Mouse (Mus musculus): ENCODE data around the gene Xpnpep2. TPM values are rescaled to one million over a fixed set of nuclear protein-coding genes. Genes with fewer than 3 reads are reported as not detected.

The Xpnpep2 gene
- 3.5 and 9.1 TPM in 2 replicates for polyA plus RNA-seq (2012; rRNA removed)

DNA sequence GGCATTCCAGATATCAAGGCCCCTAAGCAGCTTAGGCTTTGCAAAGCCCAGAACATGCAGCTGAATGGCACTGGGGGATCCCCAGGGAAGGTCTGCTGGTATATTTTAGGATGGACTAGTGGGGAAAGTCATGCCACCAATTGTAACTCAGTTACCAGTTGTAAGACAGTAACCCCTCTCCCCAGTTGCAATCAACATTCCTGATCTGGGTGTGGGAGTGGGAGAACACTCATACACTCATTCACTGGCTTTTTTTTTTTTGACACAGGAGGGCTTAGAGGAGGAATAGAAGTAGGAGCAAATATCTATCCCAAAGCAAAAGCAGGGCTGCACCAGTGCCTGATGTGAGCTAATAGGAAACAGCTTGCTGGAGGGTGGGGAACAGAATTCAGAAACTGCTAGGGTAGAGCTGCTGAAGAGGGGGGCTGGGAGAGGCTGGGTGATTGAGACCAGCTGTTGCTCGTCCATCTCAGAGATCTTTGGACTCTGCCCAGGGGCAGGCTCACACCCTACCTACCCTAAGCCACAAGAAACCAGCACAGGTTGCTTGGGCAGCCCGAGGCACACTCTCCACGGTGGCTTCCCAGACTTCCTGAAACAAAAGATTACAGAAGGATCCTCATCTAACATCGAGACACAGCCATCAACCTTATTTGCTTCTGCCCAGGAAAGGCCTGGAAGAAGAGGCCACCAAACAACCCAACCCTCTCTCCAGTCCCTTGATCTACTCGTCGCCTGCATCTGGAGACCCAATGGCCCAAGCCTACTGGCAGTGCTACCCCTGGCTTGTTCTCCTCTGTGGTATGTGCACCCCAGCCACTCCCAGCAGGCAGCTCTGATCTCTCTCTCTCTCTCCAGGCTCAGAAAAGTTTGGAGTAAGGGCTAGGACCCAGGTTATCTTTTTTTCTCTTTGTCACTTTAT lies at the start of gene Xpnpep2:
Gene Xpnpep2, plus strand, starts transcription at position 332 of the 922 bp plus-strand sequence.
- Histone ChIP-seq H3K4me3 (replicated peaks; ENCODE audit: extremely low read depth, low read depth, low read length) (no peak within 1 kb of the TSS), H3K4me1 (ENCODE audit: control insufficient read depth, insufficient read depth, low read length) (no peaks in the 10 kb centered on the region; the same call in 1 of the 2 replicates)
- DNase-seq = no peak
- 41% methylated on average over 6 of the region's 6 CpGs for WGBS
- no peak for TF ChIP-seq POLR2A (IDR thresholded peaks at IDR 0.05; ENCODE audit: borderline replicate concordance, extremely low read depth, low read depth, low read length)
- no peak for TF ChIP-seq CTCF (IDR thresholded peaks at IDR 0.05; ENCODE audit: insufficient read depth, low read length)

GRCm38 (mm10) chrX:48062481-48062880 lies 46.0 kb upstream of the Xpnpep2 start:
- 77% methylated on average over 4 of the region's 4 CpGs for WGBS
- H3K4me1 ChIP-seq (ENCODE audit: control insufficient read depth, insufficient read depth, low read length) = no peaks in the 10 kb centered on the region
- H3K4me3 ChIP-seq (replicated peaks; ENCODE audit: extremely low read depth, low read depth, low read length) = no peak overlapping the region
- TF ChIP-seq POLR2A (IDR thresholded peaks at IDR 0.05; ENCODE audit: borderline replicate concordance, extremely low read depth, low read depth, low read length) (no peak), CTCF (IDR thresholded peaks at IDR 0.05; ENCODE audit: insufficient read depth, low read length) (no peak)
- DNase-seq = no peak

DNA sequence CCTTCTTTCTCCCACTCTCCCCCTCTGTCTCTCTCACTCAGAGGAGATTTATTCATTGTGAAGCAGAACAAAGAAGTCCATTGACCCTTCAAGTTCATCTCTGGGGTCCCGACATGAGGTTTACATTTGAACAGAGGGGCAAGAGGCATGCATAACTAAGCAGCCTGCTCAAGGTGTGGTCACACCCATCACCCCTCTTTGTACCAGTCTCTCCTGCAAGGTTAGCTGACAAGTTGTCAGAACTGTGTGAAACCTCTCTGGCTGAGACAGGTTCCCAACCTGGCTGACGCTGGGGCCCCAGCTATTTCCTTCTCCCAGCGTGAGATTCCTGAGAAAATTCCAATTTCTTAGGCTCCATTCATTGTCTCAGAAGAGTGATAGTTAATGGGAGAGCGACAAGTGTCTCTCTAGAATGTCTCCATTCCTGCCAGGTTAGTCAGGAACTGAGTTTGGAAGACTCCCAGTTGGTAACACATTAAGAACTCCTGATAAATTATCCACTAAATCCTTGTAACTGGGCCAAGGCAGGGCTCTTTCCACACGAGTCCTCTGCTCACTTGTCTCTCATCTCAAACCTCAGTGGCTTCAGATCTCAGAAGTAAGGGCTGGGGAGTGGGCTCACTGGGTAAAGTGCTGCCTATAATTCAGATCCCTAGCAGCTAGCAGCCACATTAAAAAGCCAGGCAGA lies 44.2 kb upstream of the Xpnpep2 start:
- TF ChIP-seq POLR2A (IDR thresholded peaks at IDR 0.05; ENCODE audit: borderline replicate concordance, extremely low read depth, low read depth, low read length) = no peak

GRCm38 (mm10) chrX:48066891-48067290 lies 41.6 kb upstream of the Xpnpep2 start:
- WGBS = 81% methylated on average over 3 of the region's 3 CpGs
- no peak overlapping the region for H3K4me3 ChIP-seq (replicated peaks; ENCODE audit: extremely low read depth, low read depth, low read length)
- H3K4me1 ChIP-seq (ENCODE audit: control insufficient read depth, insufficient read depth, low read length) = no peaks in the 10 kb centered on the region
- no peak for DNase-seq
- TF ChIP-seq POLR2A (IDR thresholded peaks at IDR 0.05; ENCODE audit: borderline replicate concordance, extremely low read depth, low read depth, low read length) (no peak), CTCF (IDR thresholded peaks at IDR 0.05; ENCODE audit: insufficient read depth, low read length) (no peak)

More for the DNA sequence above, 44.2 kb upstream of the Xpnpep2 start:
- no peaks in the 10 kb centered on the region for H3K4me1 ChIP-seq (ENCODE audit: control insufficient read depth, insufficient read depth, low read length)
- no peak overlapping the region for H3K4me3 ChIP-seq (replicated peaks; ENCODE audit: extremely low read depth, low read depth, low read length)
- WGBS = 47% methylated on average over 5 of the region's 5 CpGs
- no peak for DNase-seq

DNA sequence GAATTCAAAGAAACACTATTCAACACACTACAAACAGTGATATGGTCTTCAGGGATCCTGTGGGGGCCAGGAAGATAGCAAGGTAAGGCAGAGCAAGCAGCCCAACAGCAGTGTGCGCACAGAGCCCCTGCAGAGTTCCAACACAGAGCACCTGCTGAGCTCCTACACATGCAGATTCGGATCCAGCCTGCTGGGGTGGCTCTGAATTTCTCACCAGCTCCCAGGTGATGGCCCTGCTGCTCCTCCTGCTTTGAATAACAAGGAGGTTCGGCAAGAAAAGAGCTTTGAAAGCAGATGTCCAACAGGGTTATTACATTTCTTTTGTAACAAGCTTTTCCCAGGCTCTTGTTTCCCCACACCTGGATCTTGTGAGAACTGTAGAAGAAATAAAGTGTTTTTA lies 36.6 kb upstream of the Xpnpep2 start:
- 62% methylated on average over 3 of the region's 3 CpGs for WGBS
- Histone ChIP-seq H3K4me1 (ENCODE audit: control insufficient read depth, insufficient read depth, low read length) (no peaks in the 10 kb centered on the region), H3K4me3 (replicated peaks; ENCODE audit: extremely low read depth, low read depth, low read length) (no peak overlapping the region)
- TF ChIP-seq POLR2A (IDR thresholded peaks at IDR 0.05; ENCODE audit: borderline replicate concordance, extremely low read depth, low read depth, low read length) = no peak
- TF ChIP-seq CTCF (IDR thresholded peaks at IDR 0.05; ENCODE audit: insufficient read depth, low read length) = no peak
- no peak for DNase-seq

- Histone ChIP-seq H3K4me1 (ENCODE audit: control insufficient read depth, insufficient read depth, low read length) (no peaks in the 10 kb centered on the region), H3K4me3 (replicated peaks; ENCODE audit: extremely low read depth, low read depth, low read length) (no peak overlapping the region)
- no peak for TF ChIP-seq CTCF (IDR thresholded peaks at IDR 0.05; ENCODE audit: insufficient read depth, low read length)
- no peak for TF ChIP-seq POLR2A (IDR thresholded peaks at IDR 0.05; ENCODE audit: borderline replicate concordance, extremely low read depth, low read depth, low read length)
- no peak for DNase-seq
- WGBS = 50% methylated on average over 5 of the region's 5 CpGs
Observed at GRCm38 (mm10) chrX:48072401-48072800, 36.1 kb upstream of the Xpnpep2 start.

DNA sequence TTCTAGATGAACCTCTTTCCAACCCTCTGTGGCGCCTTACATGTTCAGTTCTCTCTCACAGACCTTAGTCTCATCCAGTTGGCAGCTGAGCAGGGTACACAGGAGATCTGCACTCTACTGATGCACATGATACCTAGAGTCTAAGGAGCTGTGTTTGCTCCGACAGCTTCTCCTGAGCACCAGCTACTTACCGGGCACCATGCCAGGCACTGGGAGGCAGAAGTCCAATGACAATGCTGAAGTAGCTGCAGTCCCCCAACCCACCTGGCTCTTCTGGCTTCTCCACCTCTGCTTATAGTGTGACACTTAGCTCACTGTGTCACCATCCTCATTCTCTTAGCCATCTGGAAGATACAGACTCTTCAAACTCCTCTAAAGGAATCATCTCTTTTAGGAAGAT lies 33.8 kb upstream of the Xpnpep2 start:
- no peaks in the 10 kb centered on the region for H3K4me1 ChIP-seq (ENCODE audit: control insufficient read depth, insufficient read depth, low read length)
- WGBS = 76% methylated on average over 3 of the region's 3 CpGs

DNA sequence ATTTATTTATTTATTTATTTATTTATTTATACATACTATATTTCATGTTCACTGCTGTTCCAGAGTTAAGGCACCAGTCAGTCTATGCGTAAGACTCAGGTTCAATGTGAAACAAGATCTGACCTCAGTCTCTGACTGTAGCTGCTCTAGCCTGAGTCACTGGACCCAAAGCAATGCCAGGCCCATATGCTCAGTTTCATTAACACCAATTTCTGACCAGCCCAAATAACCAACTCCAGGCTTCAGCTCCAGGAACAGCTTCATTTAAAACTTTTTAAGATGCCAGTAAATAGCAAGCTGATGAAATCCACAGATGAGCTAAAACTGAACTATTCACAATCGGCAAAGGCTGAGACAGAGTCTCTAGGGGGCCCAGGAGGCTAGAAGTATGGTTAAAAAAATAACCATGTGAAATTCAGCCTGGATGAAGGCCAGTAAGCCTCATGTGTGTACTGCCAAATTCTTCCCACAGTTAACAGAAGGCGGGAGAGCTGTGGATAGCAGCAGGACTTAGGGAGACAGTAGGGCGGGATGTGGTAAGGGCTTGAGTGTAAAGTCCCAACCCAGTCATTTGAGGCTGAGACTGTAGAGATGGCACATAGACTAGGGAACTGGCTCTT lies 31.6 kb upstream of the Xpnpep2 start:
- TF ChIP-seq CTCF (IDR thresholded peaks at IDR 0.05; ENCODE audit: insufficient read depth, low read length) (no peak), POLR2A (IDR thresholded peaks at IDR 0.05; ENCODE audit: borderline replicate concordance, extremely low read depth, low read depth, low read length) (no peak)
- no peak for DNase-seq
- 81% methylated on average over 4 of the region's 4 CpGs for WGBS

More for the DNA sequence above, 33.8 kb upstream of the Xpnpep2 start:
- H3K4me3 ChIP-seq (replicated peaks; ENCODE audit: extremely low read depth, low read depth, low read length) = no peak overlapping the region
- no peak for DNase-seq
- no peak for TF ChIP-seq CTCF (IDR thresholded peaks at IDR 0.05; ENCODE audit: insufficient read depth, low read length)
- TF ChIP-seq POLR2A (IDR thresholded peaks at IDR 0.05; ENCODE audit: borderline replicate concordance, extremely low read depth, low read depth, low read length) = no peak

GRCm38 (mm10) chrX:48082364-48082763 lies 26.2 kb upstream of the Xpnpep2 start:
- 39% methylated on average over 5 of the region's 5 CpGs for WGBS
- TF ChIP-seq POLR2A (IDR thresholded peaks at IDR 0.05; ENCODE audit: borderline replicate concordance, extremely low read depth, low read depth, low read length) (no peak), CTCF (IDR thresholded peaks at IDR 0.05; ENCODE audit: insufficient read depth, low read length) (no peak)
- Histone ChIP-seq H3K4me3 (replicated peaks; ENCODE audit: extremely low read depth, low read depth, low read length) (no peak overlapping the region), H3K4me1 (ENCODE audit: control insufficient read depth, insufficient read depth, low read length) (no peaks in the 10 kb centered on the region)
- DNase-seq = no peak

More for the DNA sequence above, 31.6 kb upstream of the Xpnpep2 start:
- H3K4me3 ChIP-seq (replicated peaks; ENCODE audit: extremely low read depth, low read depth, low read length) = no peak overlapping the region
- no peaks in the 10 kb centered on the region for H3K4me1 ChIP-seq (ENCODE audit: control insufficient read depth, insufficient read depth, low read length)
